Mouse (Mus musculus) gastrocnemius, postnatal 4 days (tissue): ENCODE results near the gene Cpped1. TPM values are rescaled to one million over a fixed set of nuclear protein-coding genes. Genes with fewer than 3 reads are reported as not detected.

Source experiments
- DNase-seq, 2 experiments: peaks; one replicate each; pipeline ENCODE4 v3.0.0; 2021 to 2022; ENCODE audit warnings: low spot score in 2 of 2, mixed read lengths in 2 of 2
- long read RNA-seq, 2 experiments: library from polyadenylated mRNA; stranded (forward); transcript quantifications; one replicate each; pipeline ENCODE4 v2.0.0; 2021
- total RNA-seq, 2 experiments: library from RNA; stranded (reverse); gene quantifications; 2 replicates each; pipeline ENCODE4 v1.2.3; 2021

Cpped1 gene
- total RNA-seq = 10 to 100 TPM; 42.1 to 44.6 TPM
- long read RNA-seq, experiment 1, transcript Cpped1-202 (4 exons, 2,663 nt) = major isoform, 40 of 50 reads
- long read RNA-seq, experiment 1, partial matches to known transcripts = 6 of 50 reads
- long read RNA-seq, experiment 1, other reads (novel, unspliced or antisense) = 4 of 50 reads
- long read RNA-seq, experiment 2, transcript Cpped1-202 (4 exons, 2,663 nt) = major isoform, 37 of 48 reads
- long read RNA-seq, experiment 2, partial matches to known transcripts = 7 of 48 reads
- long read RNA-seq, experiment 2, other reads (novel, unspliced or antisense) = 4 of 48 reads

GRCm38 (mm10) chr16:11909035-11909591 lies at the start of gene Cpped1:
Cpped1 (minus strand) TSS chr16:11909445.
- peak; percentile 72 to 87 for DNase-seq

GRCm38 (mm10) chr16:11940477-11940876 lies 31.2 kb upstream of the Cpped1 start:
- peak in 1 of 2 experiments; percentile 33 for DNase-seq

- no peak for DNase-seq
These were observed 1.6 kb upstream of the Cpped1 start for GRCm38 (mm10) chr16:11910801-11911200.

GRCm38 (mm10) chr16:11909817-11910216 lies 572 bp upstream of the Cpped1 start:
- DNase-seq = no peak

- DNase-seq = no peak
These were observed 707 bp downstream of the Cpped1 start for GRCm38 (mm10) chr16:11908461-11909014.

- no peak for DNase-seq
These were observed 1.4 kb downstream of the Cpped1 start for GRCm38 (mm10) chr16:11907816-11908215.

- no peak for DNase-seq
These were observed 2.3 kb downstream of the Cpped1 start for GRCm38 (mm10) chr16:11906906-11907305.

- no peak for DNase-seq
These were observed 4.0 kb downstream of the Cpped1 start for GRCm38 (mm10) chr16:11905216-11905615.

- no peak for DNase-seq
These were observed 7.2 kb downstream of the Cpped1 start for GRCm38 (mm10) chr16:11902007-11902406.

GRCm38 (mm10) chr16:11900341-11900740 lies 8.9 kb downstream of the Cpped1 start:
- DNase-seq = no peak

- DNase-seq = no peak
These were observed 12.8 kb downstream of the Cpped1 start for GRCm38 (mm10) chr16:11896411-11896810.

GRCm38 (mm10) chr16:11894877-11895276 lies 14.4 kb downstream of the Cpped1 start:
- DNase-seq = no peak

GRCm38 (mm10) chr16:11890186-11890585 lies 19.1 kb downstream of the Cpped1 start:
- DNase-seq = no peak

- DNase-seq = no peak
These were observed 19.5 kb downstream of the Cpped1 start for GRCm38 (mm10) chr16:11889741-11890140.

GRCm38 (mm10) chr16:11881795-11882194 lies 27.4 kb downstream of the Cpped1 start:
- DNase-seq = no peak

- DNase-seq = no peak
These were observed 28.8 kb downstream of the Cpped1 start for GRCm38 (mm10) chr16:11880461-11880860.

GRCm38 (mm10) chr16:11879196-11879595 lies 30.0 kb downstream of the Cpped1 start:
- no peak for DNase-seq

- DNase-seq = no peak
These were observed 34.0 kb downstream of the Cpped1 start for GRCm38 (mm10) chr16:11875227-11875626.

- no peak for DNase-seq
These were observed 36.0 kb downstream of the Cpped1 start for GRCm38 (mm10) chr16:11873292-11873691.

GRCm38 (mm10) chr16:11868486-11868885 lies 40.8 kb downstream of the Cpped1 start:
- no peak for DNase-seq

- no peak for DNase-seq
These were observed 56.3 kb downstream of the Cpped1 start for GRCm38 (mm10) chr16:11852716-11853605.
